23 mouse cellular contexts compared by ENCODE assay signal in the genomic region with DNA sequence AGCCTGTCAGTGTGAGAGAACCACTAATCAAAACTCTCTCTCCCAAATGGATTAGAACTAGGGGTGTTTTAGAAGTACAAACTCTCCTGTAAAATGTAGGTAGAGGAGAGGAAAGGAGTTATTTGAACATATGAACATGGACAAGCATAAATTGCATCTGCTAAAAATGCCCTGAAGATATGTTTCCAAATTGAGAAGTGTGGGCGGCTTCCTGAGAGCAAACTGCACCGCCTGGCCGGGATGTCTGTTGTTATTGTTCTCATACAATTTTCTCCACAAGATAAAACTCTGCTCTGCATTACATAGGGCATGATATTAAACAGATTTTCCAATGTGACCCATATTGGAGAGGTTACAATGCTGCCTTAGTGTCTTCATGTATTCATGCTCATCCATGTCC. TPM values are rescaled to one million over a fixed set of nuclear protein-coding genes. Genes with fewer than 3 reads are reported as not detected.
"Had no signal": no experiment of that assay in that cellular context is flagged by ENCODE, and none has a peak within 500 bp of the region (broad histone marks: within the 10 kb centered on the region; RNA-seq: fewer than 3 reads in every experiment).

No protein-coding gene starts in this region.

- H3K27ac ChIP-seq: midbrain, embryonic 10.5 days; midbrain, embryonic 12.5 days; neural tube, embryonic 13.5 days; neural tube, embryonic 15.5 days had no signal

- H3K36me3 ChIP-seq: midbrain, embryonic 10.5 days; midbrain, embryonic 12.5 days; neural tube, embryonic 13.5 days; neural tube, embryonic 15.5 days had no signal

- H3K9ac ChIP-seq: lung, embryonic 14.5 days; midbrain, embryonic 12.5 days; neural tube, embryonic 13.5 days; neural tube, embryonic 15.5 days had no signal

- DNase-seq: lung, adult 18-20 months; lung, embryonic 14.5 days; lung, postnatal 10 days; lung, postnatal 4 days; midbrain, embryonic 14.5 days; retina, postnatal 1 day; right cerebral cortex, postnatal 25 days; right cerebral cortex, postnatal 4 days; spleen, adult 18-20 months; thymus, adult 2 months; thymus, postnatal 25 days; thymus, postnatal 4 days had no signal

- H3K4me1 ChIP-seq: midbrain, embryonic 10.5 days; midbrain, embryonic 12.5 days; neural tube, embryonic 13.5 days; neural tube, embryonic 15.5 days had no signal

- H3K9me3 ChIP-seq: midbrain, embryonic 10.5 days; midbrain, embryonic 12.5 days; neural tube, embryonic 13.5 days; neural tube, embryonic 15.5 days had no signal

- H3K4me2 ChIP-seq: lung, embryonic 14.5 days; midbrain, embryonic 12.5 days; neural tube, embryonic 13.5 days; neural tube, embryonic 15.5 days had no signal

- H3K27me3 ChIP-seq: midbrain, embryonic 12.5 days; neural tube, embryonic 13.5 days; neural tube, embryonic 15.5 days had no signal

- H3K4me3 ChIP-seq: midbrain, embryonic 10.5 days; midbrain, embryonic 12.5 days; myocyte; neural tube, embryonic 13.5 days; neural tube, embryonic 15.5 days had no signal

- ATAC-seq: midbrain, embryonic 16.5 days had no signal

RNA-seq across cellular contexts. Expression of a gene that starts 48.6 kb away (rescaled TPM):
- total RNA-seq: megakaryocyte, adult 5-6 weeks; megakaryocyte-erythroid progenitor cell, adult 5-6 weeks had no signal
- polyA plus RNA-seq: myocyte had no signal

RNA-seq across cellular contexts. Expression of a gene that starts 57.7 kb away (rescaled TPM):
- total RNA-seq: megakaryocyte, adult 5-6 weeks; megakaryocyte-erythroid progenitor cell, adult 5-6 weeks had no signal
- polyA plus RNA-seq: liver, embryonic 16.5 days; myocyte; small intestine, adult 2 months; testis, adult 2 months; thymus, adult 2 months had no signal
